In genomic region chr3:21325329-21325896, GRCm38 (mm10) we compare ENCODE assay signal across 20 mouse cellular contexts.
DNase-seq lines count a peak whose midpoint lies in the region; ATAC-seq and TF ChIP-seq lines count a peak whose summit lies in the region.
"Had no signal": no experiment of that assay in that cellular context is flagged by ENCODE, and none has a peak within 500 bp of the region (broad histone marks: within the 10 kb centered on the region; RNA-seq: fewer than 3 reads in every experiment).

No protein-coding gene starts in this region.

- TF ChIP-seq CTCF in brain, embryonic 14.5 days (IDR thresholded peaks at IDR 0.05; ENCODE audit: borderline replicate concordance, extremely low read depth, insufficient read depth, insufficient read length), result no peak

- no peak overlapping the region for H3K4me3 ChIP-seq in forebrain, embryonic 15.5 days
- H3K4me3 ChIP-seq in forebrain, embryonic 16.5 days (replicated peaks; ENCODE audit: low read length), result no peak overlapping the region
- no peak overlapping the region for H3K4me3 ChIP-seq in midbrain, embryonic 13.5 days (replicated peaks)
- H3K4me3 ChIP-seq in midbrain, embryonic 10.5 days, result no peak overlapping the region
- no peak overlapping the region for H3K4me3 ChIP-seq in midbrain, embryonic 16.5 days (ENCODE audit: low read depth, low read length)
- H3K4me3 ChIP-seq: embryonic facial prominence, embryonic 15.5 days; erythroblast, embryonic 14.5 days; gastrocnemius, adult 2 months; heart, embryonic 12.5 days; hindbrain, embryonic 12.5 days had no signal

- H3K4me1 ChIP-seq in forebrain, embryonic 15.5 days, result peaks cover 5% of the 10 kb centered on the region; the same call in 1 of the 2 replicates
- H3K4me1 ChIP-seq in forebrain, embryonic 16.5 days (replicated peaks; ENCODE audit: control insufficient read depth, insufficient read depth, low read length), result peaks cover 4% of the 10 kb centered on the region; the same call in 1 of the 2 replicates
- H3K4me1 ChIP-seq in midbrain, embryonic 13.5 days (replicated peaks), result 0 out of 2 replicates have a peak, but pooled peaks cover 5% of the 10 kb centered on the region
- no peaks in the 10 kb centered on the region for H3K4me1 ChIP-seq in midbrain, embryonic 10.5 days
- H3K4me1 ChIP-seq in midbrain, embryonic 16.5 days (ENCODE audit: control insufficient read depth, insufficient read depth, low read length), result peaks cover 5% of the 10 kb centered on the region; the same call in 1 of the 2 replicates
- H3K4me1 ChIP-seq: embryonic facial prominence, embryonic 15.5 days; heart, embryonic 12.5 days; hindbrain, embryonic 12.5 days had no signal

- peak; percentile 53; the same call in 1 of the 2 replicates for ATAC-seq in forebrain, embryonic 15.5 days (replicated peaks)
- ATAC-seq in forebrain, embryonic 16.5 days, result no peak
- ATAC-seq in midbrain, embryonic 13.5 days, result peak; percentile 71
- ATAC-seq in midbrain, embryonic 16.5 days, result peak; percentile 67
- ATAC-seq: intestine, embryonic 16.5 days had no signal

- DNase-seq in midbrain, embryonic 10.5 days (ENCODE audit: low spot score), result no peak
- DNase-seq in brain, embryonic 14.5 days (ENCODE audit: low read depth), result peak; percentile 69
- DNase-seq in testis, postnatal 10 days (ENCODE audit: low spot score), result no peak
- DNase-seq: adrenal gland, adult 2 months; adrenal gland, postnatal 25 days; cerebellum, adult 11 months; cerebellum, adult 8-10 months; cerebellum, postnatal 14 days; embryo, embryonic 11 days; gastrocnemius, adult 2 months; gastrocnemius, postnatal 25 days had no signal

- H3K27me3 ChIP-seq in forebrain, embryonic 15.5 days, result no peaks in the 10 kb centered on the region
- no peaks in the 10 kb centered on the region for H3K27me3 ChIP-seq in forebrain, embryonic 16.5 days (replicated peaks; ENCODE audit: control insufficient read depth, insufficient read depth, low read length)
- no peaks in the 10 kb centered on the region for H3K27me3 ChIP-seq in midbrain, embryonic 13.5 days
- H3K27me3 ChIP-seq in midbrain, embryonic 10.5 days (ENCODE audit: low read depth, poor library complexity, severe bottlenecking), result no peaks in the 10 kb centered on the region
- H3K27me3 ChIP-seq in midbrain, embryonic 16.5 days (ENCODE audit: control insufficient read depth, insufficient read depth, low read depth, low read length), result no peaks in the 10 kb centered on the region
- H3K27me3 ChIP-seq: embryonic facial prominence, embryonic 15.5 days; heart, embryonic 12.5 days; hindbrain, embryonic 12.5 days had no signal

- H3K4me2 ChIP-seq in forebrain, embryonic 15.5 days (replicated peaks), result no peak overlapping the region
- H3K4me2 ChIP-seq in forebrain, embryonic 16.5 days (ENCODE audit: low read length), result no peak overlapping the region
- no peak overlapping the region for H3K4me2 ChIP-seq in midbrain, embryonic 13.5 days (replicated peaks)
- no peak overlapping the region for H3K4me2 ChIP-seq in midbrain, embryonic 16.5 days (ENCODE audit: low read length)
- H3K4me2 ChIP-seq: embryonic facial prominence, embryonic 15.5 days; heart, embryonic 12.5 days; hindbrain, embryonic 12.5 days had no signal

- no peak overlapping the region for H3K27ac ChIP-seq in forebrain, embryonic 15.5 days (replicated peaks)
- no peak overlapping the region for H3K27ac ChIP-seq in forebrain, embryonic 16.5 days (ENCODE audit: low read length)
- H3K27ac ChIP-seq in midbrain, embryonic 13.5 days, result no peak overlapping the region
- no peak overlapping the region for H3K27ac ChIP-seq in midbrain, embryonic 10.5 days (replicated peaks)
- peak overlapping the region; percentile 23; the same call in 1 of the 2 replicates for H3K27ac ChIP-seq in midbrain, embryonic 16.5 days (ENCODE audit: low read length)
- H3K27ac ChIP-seq: embryonic facial prominence, embryonic 15.5 days; gastrocnemius, adult 2 months; hindbrain, embryonic 12.5 days had no signal

- H3K9ac ChIP-seq in forebrain, embryonic 15.5 days (replicated peaks), result no peak overlapping the region
- no peak overlapping the region for H3K9ac ChIP-seq in forebrain, embryonic 16.5 days (replicated peaks; ENCODE audit: low read depth, low read length)
- H3K9ac ChIP-seq in midbrain, embryonic 13.5 days (replicated peaks), result no peak overlapping the region
- H3K9ac ChIP-seq in midbrain, embryonic 16.5 days (ENCODE audit: low read depth, low read length), result no peak overlapping the region
- H3K9ac ChIP-seq: embryonic facial prominence, embryonic 15.5 days; heart, embryonic 12.5 days; hindbrain, embryonic 12.5 days had no signal

- 38% methylated on average over 4 of the region's 4 CpGs for WGBS in forebrain, embryonic 15.5 days
- 39% methylated on average over 4 of the region's 4 CpGs for WGBS in forebrain, embryonic 16.5 days
- 43% methylated on average over 4 of the region's 4 CpGs for WGBS in midbrain, embryonic 13.5 days
- WGBS in midbrain, embryonic 10.5 days, result 69% methylated on average over 4 of the region's 4 CpGs
- WGBS in midbrain, embryonic 16.5 days, result 27% methylated on average over 4 of the region's 4 CpGs

- no peaks in the 10 kb centered on the region for H3K9me3 ChIP-seq in forebrain, embryonic 15.5 days
- H3K9me3 ChIP-seq in forebrain, embryonic 16.5 days (ENCODE audit: control insufficient read depth, low read length), result no peaks in the 10 kb centered on the region
- no peaks in the 10 kb centered on the region for H3K9me3 ChIP-seq in midbrain, embryonic 13.5 days
- no peaks in the 10 kb centered on the region for H3K9me3 ChIP-seq in midbrain, embryonic 10.5 days (replicated peaks)
- no peaks in the 10 kb centered on the region for H3K9me3 ChIP-seq in midbrain, embryonic 16.5 days (replicated peaks; ENCODE audit: control insufficient read depth, low read length, poor library complexity, severe bottlenecking)
- H3K9me3 ChIP-seq: embryonic facial prominence, embryonic 15.5 days; heart, embryonic 12.5 days; hindbrain, embryonic 12.5 days had no signal

- no peaks in the 10 kb centered on the region for H3K36me3 ChIP-seq in forebrain, embryonic 15.5 days
- H3K36me3 ChIP-seq in forebrain, embryonic 16.5 days (ENCODE audit: control insufficient read depth, insufficient read depth), result no peaks in the 10 kb centered on the region
- H3K36me3 ChIP-seq in midbrain, embryonic 13.5 days, result no peaks in the 10 kb centered on the region
- no peaks in the 10 kb centered on the region for H3K36me3 ChIP-seq in midbrain, embryonic 10.5 days
- H3K36me3 ChIP-seq in midbrain, embryonic 16.5 days (ENCODE audit: control insufficient read depth, insufficient read depth, low read length), result no peaks in the 10 kb centered on the region
- H3K36me3 ChIP-seq: embryonic facial prominence, embryonic 15.5 days; heart, embryonic 12.5 days; hindbrain, embryonic 12.5 days had no signal

- no peak for TF ChIP-seq POLR2A in brain, embryonic 14.5 days (IDR thresholded peaks at IDR 0.05; ENCODE audit: borderline replicate concordance, extremely low read depth, insufficient read depth, insufficient read length, poor library complexity, severe bottlenecking)
